Mouse (Mus musculus) regulatory T cell (primary cell): ENCODE measurements around the gene Adgrg5.

Experiments used
- in situ Hi-C: fragments of 300-600 bp; cut with MboI, MseI; formaldehyde crosslinking; loops from one replicate; pipeline ENCODE4 v1.15.1; 2025; ENCODE audit warnings: high pct_unique_total_duplicates

Gene Adgrg5

DNA sequence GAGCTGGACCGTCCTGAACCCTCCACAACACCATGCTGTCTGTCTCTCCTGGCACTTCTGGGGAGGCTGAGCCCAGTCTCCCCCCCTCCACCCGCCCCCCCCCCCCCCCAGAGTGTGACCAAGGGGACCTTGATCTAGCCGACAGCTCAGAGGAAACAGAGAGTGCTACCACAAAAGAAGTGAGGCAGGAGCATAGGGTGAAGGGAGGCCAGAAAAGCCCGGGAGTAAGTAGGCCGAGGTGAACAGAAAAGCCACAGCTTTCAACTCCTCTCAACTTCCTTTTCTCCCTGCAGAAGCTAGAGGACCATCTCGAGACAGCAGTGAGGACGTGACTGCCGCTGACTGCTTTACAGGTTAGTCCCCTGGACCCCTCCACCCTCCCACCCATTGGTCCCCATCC, at the start of gene Adgrg5:
Gene Adgrg5, plus strand, starts transcription at position 290 of the 400 bp plus-strand sequence.
- in situ Hi-C loops, result no loop called here

DNA sequence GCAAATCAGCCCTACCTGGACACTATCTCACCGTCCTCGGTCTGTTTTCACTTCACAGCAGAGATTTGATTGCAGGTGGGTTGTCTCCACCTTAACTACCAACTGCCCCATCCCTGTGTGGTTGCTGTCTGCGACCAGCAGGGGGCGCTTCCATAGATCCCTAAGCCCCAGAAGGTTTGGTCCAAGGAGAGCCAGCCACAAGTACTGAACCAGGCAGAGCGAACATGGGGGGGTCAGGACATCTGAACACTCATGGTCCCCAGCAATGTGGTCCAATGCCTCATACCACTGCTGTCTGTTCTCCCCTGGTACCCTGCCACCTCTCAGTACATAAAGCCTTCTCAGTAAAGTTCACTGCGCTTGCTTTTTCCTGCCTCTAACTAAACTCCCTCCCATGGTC, 49.1 kb upstream of the Adgrg5 start:
- in situ Hi-C loops, result no loop called here

DNA sequence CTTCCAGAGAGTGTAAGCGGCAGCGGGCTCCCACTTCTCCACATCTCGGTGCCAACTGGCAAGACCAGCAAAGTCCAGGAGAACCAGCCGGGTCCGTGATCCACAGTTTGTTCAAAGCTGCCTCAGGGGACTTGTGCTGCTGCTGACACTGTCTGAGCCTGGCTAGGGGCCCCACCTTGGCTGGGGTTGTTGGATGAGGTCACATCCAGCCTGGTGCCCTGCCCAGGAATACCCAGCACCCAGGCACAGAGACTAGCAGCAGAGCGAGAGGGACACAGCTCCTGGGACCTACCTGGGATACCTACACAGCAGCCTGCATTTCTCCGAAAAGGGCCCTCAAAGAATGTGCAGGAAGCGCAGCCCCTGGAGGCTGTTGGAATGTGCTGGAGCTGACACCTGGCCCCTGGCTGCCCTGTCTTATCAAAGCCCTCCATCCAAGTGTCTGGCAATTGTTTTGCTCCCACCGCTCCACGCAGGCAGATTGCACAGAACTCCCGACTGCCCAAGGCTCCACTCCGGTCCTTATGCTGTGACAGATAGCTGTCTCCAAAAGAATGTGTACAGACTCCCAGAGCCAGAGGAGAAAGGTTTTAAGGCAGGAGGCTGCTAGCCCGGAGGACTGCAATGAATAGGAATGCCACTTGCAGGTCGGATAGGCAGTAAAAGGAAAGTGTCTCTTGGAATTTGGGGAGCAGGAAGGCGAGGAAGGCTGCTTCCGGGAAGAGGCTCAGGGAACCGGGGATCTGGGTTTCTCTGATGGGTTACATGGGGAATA, 48.2 kb upstream of the Adgrg5 start:
- in situ Hi-C loops, result no loop called here

DNA sequence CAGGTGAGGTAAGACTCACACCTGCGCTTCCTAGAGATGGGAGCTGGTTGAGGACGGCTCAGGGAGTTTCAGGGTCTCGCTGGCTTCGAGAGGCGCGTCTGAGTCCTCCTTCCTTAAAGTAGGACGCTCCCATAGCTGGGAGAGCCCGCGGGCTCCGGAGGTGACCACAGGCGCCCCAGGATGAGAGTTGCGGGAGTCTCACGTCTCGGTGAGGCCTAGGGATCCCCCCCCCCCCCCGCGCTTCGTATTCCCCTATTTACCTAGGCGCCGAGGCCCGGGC, 47.7 kb upstream of the Adgrg5 start:
- in situ Hi-C loops, result no loop called here

GRCm38 (mm10) chr8:94876197-94876730, 47.2 kb upstream of the Adgrg5 start, which contains the start of gene Dok4:
Gene Dok4 (minus strand): TSS chr8:94876330.
- in situ Hi-C loops, result no loop called here

- in situ Hi-C loops, result no loop called here
Measured at GRCm38 (mm10) chr8:94876820-94877219, 46.7 kb upstream of the Adgrg5 start.

DNA sequence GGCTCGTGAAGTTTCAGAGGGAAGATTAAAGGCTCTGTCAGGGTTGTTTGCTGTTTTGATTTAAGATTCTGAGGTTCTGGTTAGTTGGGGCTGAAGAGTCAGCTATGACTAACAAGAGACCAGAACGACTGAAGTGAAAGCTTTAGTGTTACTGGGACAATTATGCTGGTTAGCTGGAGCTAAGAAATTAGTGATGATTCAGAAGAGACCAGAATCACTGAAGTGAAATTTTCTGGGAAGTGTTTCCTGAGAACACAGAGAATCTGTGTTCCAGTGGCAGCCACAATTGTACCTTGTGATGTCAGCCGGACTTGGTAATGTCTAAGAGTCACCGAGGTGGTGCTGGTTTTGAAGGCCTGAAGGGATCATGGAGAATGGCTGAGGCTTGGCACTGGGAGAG, 42.8 kb upstream of the Adgrg5 start:
- in situ Hi-C loops, result no loop called here

DNA sequence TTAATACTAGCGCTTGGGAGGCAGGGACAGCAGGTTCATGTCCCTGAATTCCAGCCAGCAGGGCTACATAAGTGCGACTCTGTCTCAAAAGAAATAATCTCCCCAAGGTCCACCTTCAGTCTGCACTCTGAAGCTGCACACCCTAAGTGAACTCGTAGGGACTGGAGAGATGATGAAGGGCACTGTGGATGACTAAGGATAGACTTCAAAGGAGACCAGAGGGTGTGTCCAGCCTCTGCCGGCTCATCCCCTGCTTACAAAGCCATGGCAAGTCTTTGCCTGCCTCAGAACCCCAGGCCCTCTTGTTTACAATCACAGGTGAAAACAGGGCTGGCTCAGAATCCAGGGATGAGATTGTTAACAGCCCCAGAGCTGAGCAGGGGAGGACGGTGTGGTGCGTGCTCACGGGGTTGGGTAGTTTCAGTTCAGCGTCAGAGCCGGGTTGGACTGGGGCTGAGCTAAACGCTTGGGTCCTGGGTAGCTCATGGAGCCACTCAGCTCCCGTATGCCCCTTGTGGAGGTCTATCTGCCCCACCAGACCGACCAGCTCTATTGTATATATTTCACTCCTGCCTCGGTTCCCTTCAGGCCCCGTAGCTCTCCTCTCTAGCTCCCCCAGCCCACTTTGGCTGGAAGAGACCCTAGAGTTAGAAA, 35.0 kb upstream of the Adgrg5 start:
- in situ Hi-C loops, result no loop called here

DNA sequence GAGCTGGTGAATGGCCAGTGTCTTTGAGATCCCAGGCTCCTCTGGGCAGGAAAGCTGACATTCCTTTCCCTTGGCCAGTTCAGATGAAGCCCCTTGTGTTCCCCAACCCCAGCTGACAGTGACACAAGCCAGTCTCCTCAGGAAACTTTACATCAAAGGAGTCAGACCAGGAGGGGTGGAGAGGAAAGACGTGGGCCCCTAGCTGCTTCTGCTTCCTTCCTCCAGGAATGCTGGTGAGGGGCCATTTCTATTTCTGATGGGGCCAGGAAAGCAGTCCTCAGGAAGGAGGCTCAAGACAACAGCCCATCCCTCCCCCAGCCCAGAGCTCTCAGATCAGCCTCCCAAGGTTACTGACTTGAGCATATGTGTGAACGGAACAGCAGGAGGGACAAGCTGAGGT, 30.6 kb upstream of the Adgrg5 start:
- in situ Hi-C loops, result no loop called here

GRCm38 (mm10) chr8:94899262-94899661, 24.2 kb upstream of the Adgrg5 start:
- in situ Hi-C loops, result no loop called here

- in situ Hi-C loops, result no loop called here
Measured at GRCm38 (mm10) chr8:94900617-94901016, 22.9 kb upstream of the Adgrg5 start.

DNA sequence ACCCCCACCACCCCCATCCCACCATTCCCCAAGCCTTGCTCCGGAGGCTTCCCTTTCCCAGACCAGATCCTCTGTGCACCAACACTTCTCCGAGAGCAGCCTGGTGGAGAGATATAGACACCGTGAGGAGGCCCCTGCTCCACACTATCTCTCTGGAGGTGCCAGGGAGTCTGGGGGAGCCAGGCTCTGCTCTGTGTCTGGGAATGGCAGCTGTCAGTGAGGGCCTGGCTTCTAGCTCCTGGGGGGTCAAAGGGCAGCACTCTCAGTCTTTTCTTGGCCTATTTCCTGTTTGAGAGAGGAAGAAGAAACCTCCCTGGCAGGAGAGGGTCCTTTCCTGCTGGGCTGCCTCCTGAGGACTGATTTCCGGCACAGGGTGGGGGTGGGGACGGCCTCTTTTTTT, 22.5 kb upstream of the Adgrg5 start:
- in situ Hi-C loops, result no loop called here

- in situ Hi-C loops, result no loop called here
Measured at GRCm38 (mm10) chr8:94903709-94904108, 19.8 kb upstream of the Adgrg5 start.

DNA sequence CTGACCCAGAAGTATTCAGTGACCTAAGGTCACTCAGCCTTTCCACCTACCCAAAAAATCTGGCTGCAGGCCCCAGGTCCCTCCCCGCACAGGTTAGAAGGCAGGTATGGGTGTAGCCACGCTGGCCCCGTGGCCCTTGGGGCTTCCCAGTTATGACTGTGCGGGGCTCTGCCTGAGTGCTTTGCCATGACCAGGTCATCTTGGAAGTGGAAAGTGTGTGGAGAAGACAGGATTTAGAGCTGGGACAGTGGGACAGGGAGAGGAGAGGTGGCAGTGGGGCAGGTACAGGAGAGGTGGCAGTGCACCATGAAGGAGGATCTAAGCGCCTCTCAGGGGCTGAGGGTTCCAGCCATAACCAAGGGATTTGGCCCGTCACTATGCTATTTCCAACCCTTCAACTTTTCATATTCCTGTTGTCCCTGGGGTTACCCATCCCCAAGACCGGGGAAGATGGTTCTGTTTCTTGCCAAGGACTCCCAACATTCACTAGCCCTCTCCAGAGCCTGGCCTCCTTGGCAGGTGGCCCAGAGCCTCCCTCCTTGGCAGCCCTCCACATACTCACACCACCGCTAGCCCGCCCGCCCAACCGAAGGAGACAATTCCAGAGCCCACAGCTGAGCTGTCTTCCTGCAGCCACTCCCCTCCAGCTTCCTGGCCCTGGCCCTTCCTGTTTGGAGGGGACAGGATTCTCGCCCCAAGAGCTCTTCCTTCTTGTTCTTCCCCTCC, 18.9 kb upstream of the Adgrg5 start:
- in situ Hi-C loops, result loop anchor here (5.0 kb wide), 1 partner anchor 918 kb away; no protein-coding TSS in a partner anchor

- in situ Hi-C loops, result loop anchor here (5.0 kb wide), 1 partner anchor 915 kb away; no protein-coding TSS in a partner anchor
Measured at GRCm38 (mm10) chr8:94907591-94908300, 15.7 kb upstream of the Adgrg5 start.

DNA sequence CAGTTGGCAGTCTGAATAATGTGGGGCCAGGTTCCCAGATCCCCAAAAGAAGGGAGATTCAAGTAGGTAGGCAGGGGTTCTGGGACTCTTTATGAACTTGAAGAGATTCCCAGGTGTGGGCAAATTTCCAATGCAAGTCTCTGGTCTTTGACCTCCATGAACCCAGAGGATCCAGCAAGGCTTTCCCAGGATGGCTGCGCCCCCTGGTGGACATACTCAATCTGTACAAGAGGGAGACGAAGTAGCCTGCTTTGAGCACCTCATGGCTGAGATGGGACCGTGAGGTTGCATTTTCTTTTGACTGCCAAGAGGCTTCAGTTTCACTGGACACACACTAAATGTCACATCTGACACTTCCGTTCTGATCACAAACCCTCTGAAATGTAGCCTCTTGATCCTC, 14.6 kb upstream of the Adgrg5 start:
- in situ Hi-C loops, result loop anchor here (5.0 kb wide), 1 partner anchor 913 kb away; no protein-coding TSS in a partner anchor

- in situ Hi-C loops, result no loop called here
Measured at GRCm38 (mm10) chr8:94913061-94913660, 10.3 kb upstream of the Adgrg5 start.

GRCm38 (mm10) chr8:94914256-94914655, 9.2 kb upstream of the Adgrg5 start:
- in situ Hi-C loops, result no loop called here

- in situ Hi-C loops, result no loop called here
Measured at GRCm38 (mm10) chr8:94914701-94915101, 8.8 kb upstream of the Adgrg5 start.

GRCm38 (mm10) chr8:94916311-94916959, 7.1 kb upstream of the Adgrg5 start:
- in situ Hi-C loops, result no loop called here

DNA sequence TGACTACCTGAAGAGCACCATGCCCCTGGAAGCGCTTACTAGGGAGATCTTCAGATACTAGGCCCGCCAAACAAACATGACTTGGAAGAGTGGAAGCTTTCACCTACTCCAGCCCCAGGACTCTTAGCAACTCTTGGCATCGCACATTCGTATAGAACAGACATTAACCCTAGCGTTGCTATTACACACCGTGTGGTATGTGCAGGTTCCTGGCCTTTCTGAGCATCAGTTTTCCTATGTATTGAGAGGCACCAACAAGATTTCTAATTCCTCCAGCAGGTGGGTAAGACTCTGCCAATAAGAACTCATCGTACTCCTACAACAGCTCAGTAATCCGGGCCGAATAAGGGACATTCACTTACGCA, 6.6 kb upstream of the Adgrg5 start:
- in situ Hi-C loops, result no loop called here
